In the genomic region with DNA sequence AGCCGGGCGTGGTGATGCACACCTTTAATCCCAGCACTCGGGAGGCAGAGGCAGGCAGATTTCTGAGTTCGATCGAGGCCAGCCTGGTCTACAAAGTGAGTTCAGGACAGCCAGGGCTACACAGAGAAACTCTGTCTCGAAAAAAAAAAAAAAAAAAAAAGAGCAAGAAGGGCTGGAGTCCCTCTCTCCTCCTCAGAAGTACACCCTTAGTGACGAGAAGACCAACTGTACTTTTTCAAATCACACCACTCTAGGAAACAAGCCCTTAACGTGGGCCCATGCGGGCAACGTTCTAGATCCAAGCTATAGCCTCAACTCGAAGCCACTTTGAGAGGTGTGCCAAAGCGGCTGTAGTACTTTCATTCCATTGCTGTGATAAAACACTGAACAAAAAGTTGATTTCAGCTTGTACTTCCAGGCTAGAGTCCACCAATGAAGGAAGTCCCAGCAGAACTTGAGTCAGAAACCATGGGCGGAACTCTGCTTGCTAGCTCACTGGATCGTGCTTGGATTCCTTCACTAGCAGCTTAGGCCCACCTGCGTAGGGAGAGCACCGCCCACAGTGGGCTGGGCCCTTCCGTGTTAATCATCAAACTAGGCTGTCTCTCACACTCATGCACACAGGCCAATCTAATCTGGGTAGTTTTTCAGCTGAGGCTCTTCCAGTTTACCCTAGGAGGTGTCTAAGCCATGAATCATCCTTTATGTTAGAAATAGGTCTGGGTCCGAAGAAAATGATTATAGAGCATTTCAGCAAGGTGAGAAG, we compare ENCODE assay signal across 22 mouse cellular contexts. TPM values are rescaled to one million over a fixed set of nuclear protein-coding genes. Genes with fewer than 3 reads are reported as not detected.
DNase-seq lines count a peak whose midpoint lies in the region; ATAC-seq and TF ChIP-seq lines count a peak whose summit lies in the region.
"Had no signal": no experiment of that assay in that cellular context is flagged by ENCODE, and none has a peak within 500 bp of the region (broad histone marks: within the 10 kb centered on the region; RNA-seq: fewer than 3 reads in every experiment).

No protein-coding gene starts in this region.

- 63% methylated on average over 18 of the region's 18 CpGs for WGBS in liver, embryonic 12.5 days (ENCODE audit: insufficient replicate concordance)
- 85% methylated on average over 18 of the region's 18 CpGs for WGBS in kidney, embryonic 16.5 days

- H3K9me3 ChIP-seq in ES-E14 (ENCODE audit: control insufficient read depth, insufficient read depth, low read depth, low read length): no peaks in the 10 kb centered on the region
- no peaks in the 10 kb centered on the region for H3K9me3 ChIP-seq in liver, embryonic 12.5 days (replicated peaks)
- H3K9me3 ChIP-seq in kidney, embryonic 16.5 days (ENCODE audit: low read length): no peaks in the 10 kb centered on the region
- H3K9me3 ChIP-seq: embryonic facial prominence, embryonic 13.5 days; heart, embryonic 10.5 days; hindbrain, embryonic 12.5 days had no signal

- ATAC-seq in liver, embryonic 12.5 days: no peak
- no peak for ATAC-seq in kidney, embryonic 16.5 days (ENCODE audit: low FRiP score, low TSS enrichment)
- ATAC-seq: CD4-positive, CD25-positive, alpha-beta regulatory T cell, adult 4 months; forebrain, embryonic 14.5 days; hindbrain, embryonic 16.5 days; inflammation-experienced regulatory T-cells, adult 6 months had no signal

- in situ Hi-C loops in ES-E14 (cut with MboI; ENCODE audit: low sequenced_read_pairs in 2 of 2, unreplicated experiment in 2 of 2): no loop called here

- H3K9ac ChIP-seq in ES-E14 (ENCODE audit: insufficient read depth, low read depth, low read length, poor library complexity, severe bottlenecking): no peak overlapping the region
- H3K9ac ChIP-seq in liver, embryonic 12.5 days: no peak overlapping the region
- no peak overlapping the region for H3K9ac ChIP-seq in kidney, embryonic 16.5 days (replicated peaks; ENCODE audit: low read length)
- H3K9ac ChIP-seq: embryonic facial prominence, embryonic 13.5 days; hindbrain, embryonic 12.5 days had no signal

- H3K27me3 ChIP-seq in liver, embryonic 12.5 days (replicated peaks): peaks cover 6% of the 10 kb centered on the region
- no peaks in the 10 kb centered on the region for H3K27me3 ChIP-seq in kidney, embryonic 16.5 days (ENCODE audit: insufficient read depth, low read length)
- H3K27me3 ChIP-seq: embryonic facial prominence, embryonic 13.5 days; hindbrain, embryonic 12.5 days had no signal

- no peak overlapping the region for H3K27ac ChIP-seq in ES-E14 (ENCODE audit: insufficient read depth, low read depth, low read length, poor library complexity, severe bottlenecking)
- no peak overlapping the region for H3K27ac ChIP-seq in liver, embryonic 12.5 days
- no peak overlapping the region for H3K27ac ChIP-seq in kidney, embryonic 16.5 days (ENCODE audit: low read length)
- H3K27ac ChIP-seq: embryonic facial prominence, embryonic 13.5 days; heart, embryonic 10.5 days; hindbrain, embryonic 12.5 days had no signal

- no peak overlapping the region for H3K4me3 ChIP-seq in ES-E14 (ENCODE audit: insufficient read depth in 1 of 2, low read depth in 1 of 2, low read length in 2 of 2, poor library complexity in 1 of 2, severe bottlenecking in 1 of 2)
- no peak overlapping the region for H3K4me3 ChIP-seq in liver, embryonic 12.5 days
- H3K4me3 ChIP-seq in kidney, embryonic 16.5 days (ENCODE audit: low read length): no peak overlapping the region
- H3K4me3 ChIP-seq: embryonic facial prominence, embryonic 13.5 days; heart, embryonic 10.5 days; hindbrain, embryonic 12.5 days had no signal

- no peak overlapping the region for H3K4me2 ChIP-seq in liver, embryonic 12.5 days
- H3K4me2 ChIP-seq in kidney, embryonic 16.5 days (replicated peaks; ENCODE audit: low read depth, low read length): no peak overlapping the region
- H3K4me2 ChIP-seq: embryonic facial prominence, embryonic 13.5 days; hindbrain, embryonic 12.5 days had no signal

- no peaks in the 10 kb centered on the region for H3K36me3 ChIP-seq in ES-E14 (ENCODE audit: control insufficient read depth, insufficient read depth, low read length, poor library complexity, severe bottlenecking)
- no peaks in the 10 kb centered on the region for H3K36me3 ChIP-seq in liver, embryonic 12.5 days
- no peaks in the 10 kb centered on the region for H3K36me3 ChIP-seq in kidney, embryonic 16.5 days (ENCODE audit: insufficient read depth, low read length)
- H3K36me3 ChIP-seq: embryonic facial prominence, embryonic 13.5 days; heart, embryonic 10.5 days; hindbrain, embryonic 12.5 days had no signal

- DNase-seq in 3134 (ENCODE audit: extremely low read depth, insufficient read length, low spot score): peak; percentile 31
- DNase-seq in ES-E14 (ENCODE audit: low read depth, low spot score): no peak
- peak; percentile 62 for DNase-seq in ZHBTc4 (ENCODE audit: low read depth, low spot score)
- DNase-seq in yolk sac, embryonic 10.5 days (ENCODE audit: low spot score): peak; percentile 52
- DNase-seq: adrenal gland, postnatal 14 days; B cell, adult 2 months; cerebellum, adult 11-12 months; cerebellum, adult 9-11 months; cerebellum, postnatal 36 days; gastrocnemius, postnatal 10 days; heart, adult 18-20 months; heart, postnatal 10 days; heart, postnatal 4 days had no signal

- no peaks in the 10 kb centered on the region for H3K4me1 ChIP-seq in ES-E14 (ENCODE audit: control insufficient read depth in 2 of 2, insufficient read depth in 2 of 2, low read length in 2 of 2, poor library complexity in 1 of 2)
- no peaks in the 10 kb centered on the region for H3K4me1 ChIP-seq in liver, embryonic 12.5 days
- no peaks in the 10 kb centered on the region for H3K4me1 ChIP-seq in kidney, embryonic 16.5 days (ENCODE audit: insufficient read depth, low read length)
- H3K4me1 ChIP-seq: embryonic facial prominence, embryonic 13.5 days; heart, embryonic 10.5 days; hindbrain, embryonic 12.5 days had no signal

TF ChIP-seq in ES-E14, 5 proteins besides CTCF, POLR2A, EP300 and RAD21:
- TF ChIP-seq MAFK (IDR thresholded peaks at IDR 0.05; ENCODE audit: insufficient read depth, low read depth, low read length) (no peak), ZNF384 (IDR thresholded peaks at IDR 0.05; ENCODE audit: low read depth, low read length) (peak; percentile 65)

RNA-seq across cellular contexts. Expression of a gene that starts 8.6 kb away (rescaled TPM):
- total RNA-seq in ES-E14 (2012; rRNA removed): 12.5 and 20.3 TPM in 2 replicates
- 1.0 and 1.2 TPM in 2 replicates for polyA plus RNA-seq in liver, embryonic 12.5 days (2016; fragmentation: Nextera tagmentation; extraction: Ambion mirVana)
- polyA plus RNA-seq in kidney, embryonic 16.5 days (2015; fragmentation: Nextera tagmentation; extraction: Ambion mirVana): 8.6 and 10.9 TPM in 2 replicates
- total RNA-seq: heart, adult 18-20 months had no signal
- polyA plus RNA-seq: CD4-positive, CD25-positive, alpha-beta regulatory T cell, adult 4 months had no signal

RNA-seq across cellular contexts. Expression of a gene that starts 20.9 kb away (rescaled TPM):
- 30.3 and 48.0 TPM in 2 replicates for total RNA-seq in ES-E14 (2012; rRNA removed)
- 18.3 and 18.5 TPM in 2 replicates for polyA plus RNA-seq in liver, embryonic 12.5 days (2016; fragmentation: Nextera tagmentation; extraction: Ambion mirVana)
- polyA plus RNA-seq in kidney, embryonic 16.5 days (2015; fragmentation: Nextera tagmentation; extraction: Ambion mirVana): 38.2 and 45.5 TPM in 2 replicates

RNA-seq across cellular contexts. Expression of a gene that starts 31.0 kb away (rescaled TPM):
- 173 and 210 TPM in 2 replicates for total RNA-seq in ES-E14 (2012; rRNA removed)
- polyA plus RNA-seq in liver, embryonic 12.5 days (2016; fragmentation: Nextera tagmentation; extraction: Ambion mirVana): 96.9 and 99.8 TPM in 2 replicates
- polyA plus RNA-seq in kidney, embryonic 16.5 days (2015; fragmentation: Nextera tagmentation; extraction: Ambion mirVana): 270 and 293 TPM in 2 replicates

RNA-seq across cellular contexts. Expression of a gene that starts 37.1 kb away (rescaled TPM):
- 54.6 and 62.2 TPM in 2 replicates for total RNA-seq in ES-E14 (2012; rRNA removed)
- polyA plus RNA-seq in liver, embryonic 12.5 days (2016; fragmentation: Nextera tagmentation; extraction: Ambion mirVana): 52.1 and 53.5 TPM in 2 replicates
- polyA plus RNA-seq in kidney, embryonic 16.5 days (2015; fragmentation: Nextera tagmentation; extraction: Ambion mirVana): 244 and 263 TPM in 2 replicates
